Mouse (Mus musculus) cerebellum, adult (tissue): Measurements from ENCODE around the gene Akt1.

Source experiments
- ATAC-seq: cut with Nextera tagmentation; 2 replicates; pipeline ENCODE4 v1.9.2; 2017; ENCODE audit warnings: mild to moderate bottlenecking, moderate library complexity, mixed read lengths; ENCODE audit not compliant: insufficient number of reproducible peaks, low FRiP score, low TSS enrichment

Akt1 gene

DNA sequence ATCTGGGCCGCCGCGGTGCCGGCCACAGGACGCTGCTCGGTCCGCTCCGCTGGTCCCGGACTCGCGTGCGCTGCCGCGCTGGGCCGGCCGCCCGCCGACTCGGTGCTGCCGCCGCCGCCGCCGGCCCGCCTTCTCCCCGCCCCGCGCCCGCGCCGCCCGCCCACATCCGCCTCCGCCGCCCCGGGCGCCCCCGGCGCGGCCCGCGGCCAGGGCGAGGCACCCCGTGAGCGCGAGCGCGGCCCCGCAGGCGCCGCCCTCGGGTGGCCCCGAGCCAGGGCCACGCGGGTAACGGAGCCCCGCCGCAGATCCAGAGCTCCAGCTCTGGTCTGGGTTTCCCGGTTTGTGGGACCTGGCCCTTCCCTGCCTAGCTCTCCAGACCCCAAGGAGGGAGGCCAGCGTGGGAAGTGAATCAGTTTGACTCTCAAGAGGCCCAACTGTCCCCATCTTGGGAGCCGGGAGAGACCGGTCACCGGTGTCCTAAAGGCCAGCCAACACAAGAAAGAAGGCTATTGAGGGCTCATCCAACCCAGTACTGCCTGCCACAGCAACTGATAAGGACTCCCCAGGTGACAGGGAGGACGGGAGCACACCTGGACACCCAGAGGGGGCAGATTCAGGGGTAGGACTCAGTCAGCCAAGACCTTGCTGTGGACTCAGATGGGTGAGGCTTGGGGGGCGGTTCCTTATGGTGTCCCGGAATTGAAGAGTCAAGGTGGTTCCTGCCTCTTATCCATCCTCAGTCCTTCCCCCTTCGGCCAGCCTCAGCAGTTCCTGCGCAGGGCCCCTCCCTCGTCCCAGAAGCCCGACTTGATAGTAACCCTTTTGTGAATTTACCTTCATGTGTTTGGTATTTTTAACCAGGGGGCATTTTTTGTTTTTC lies at the start of gene Akt1:
Akt1 (minus strand) TSS at position 753 of the 880 bp plus-strand sequence.
- ATAC-seq: no peak

DNA sequence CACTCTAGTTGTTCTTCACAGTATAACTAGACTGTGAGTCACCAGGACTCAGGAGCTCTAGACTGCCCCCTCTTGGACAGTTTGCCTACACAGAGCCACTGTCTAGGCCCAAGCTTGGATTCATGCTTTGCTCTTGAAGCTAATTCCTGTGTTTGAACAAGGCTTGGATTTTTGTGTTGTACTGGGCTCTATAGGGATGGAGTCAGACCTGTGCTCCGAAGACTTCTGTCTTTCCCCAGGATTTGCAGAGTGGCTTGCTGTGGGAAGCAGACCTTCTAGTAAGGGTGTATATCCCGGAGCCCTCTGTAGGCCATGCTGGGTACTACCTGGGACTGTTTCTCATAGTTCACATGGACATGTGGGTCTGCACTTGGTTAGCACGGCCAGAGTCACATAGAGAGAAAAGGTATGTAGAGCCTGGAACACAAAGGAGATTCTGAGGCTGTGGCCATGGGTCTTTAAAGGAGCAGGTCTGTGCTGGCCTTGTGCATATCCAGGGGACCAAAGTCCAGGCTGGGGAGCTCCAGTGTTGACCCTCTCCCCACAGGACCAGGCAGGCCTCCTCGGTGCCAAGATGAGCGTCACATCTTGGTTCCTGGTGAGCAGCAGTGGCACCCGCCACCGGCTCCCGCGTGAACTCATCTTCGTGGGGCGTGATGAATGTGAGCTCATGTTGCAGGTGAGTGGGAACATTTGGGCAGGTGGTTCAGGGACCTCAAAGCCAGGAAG lies 49.6 kb upstream of the Akt1 start:
- 0 out of 2 replicates have a peak, but pooled peaks have one; percentile 4 for ATAC-seq

DNA sequence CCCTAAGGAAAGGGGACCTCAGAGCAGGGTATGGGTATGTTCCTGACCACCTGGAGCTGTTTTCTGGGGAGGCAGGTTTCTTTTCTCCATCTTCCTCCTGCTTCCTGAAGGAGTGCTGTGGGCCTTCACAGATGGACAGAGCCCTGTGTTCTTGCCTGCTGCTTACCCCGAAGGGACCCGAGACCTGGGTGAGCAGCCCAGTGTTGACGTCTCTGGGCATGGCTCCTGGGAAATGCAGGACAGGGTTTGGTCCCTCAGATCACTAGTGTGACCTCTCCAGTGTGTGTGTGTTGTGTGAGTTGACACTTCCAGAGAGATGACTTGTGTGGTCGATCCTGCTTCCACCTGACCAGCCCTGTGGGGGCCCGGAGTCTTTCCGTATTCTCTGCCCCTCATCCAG lies 48.8 kb upstream of the Akt1 start:
- ATAC-seq: no peak

DNA sequence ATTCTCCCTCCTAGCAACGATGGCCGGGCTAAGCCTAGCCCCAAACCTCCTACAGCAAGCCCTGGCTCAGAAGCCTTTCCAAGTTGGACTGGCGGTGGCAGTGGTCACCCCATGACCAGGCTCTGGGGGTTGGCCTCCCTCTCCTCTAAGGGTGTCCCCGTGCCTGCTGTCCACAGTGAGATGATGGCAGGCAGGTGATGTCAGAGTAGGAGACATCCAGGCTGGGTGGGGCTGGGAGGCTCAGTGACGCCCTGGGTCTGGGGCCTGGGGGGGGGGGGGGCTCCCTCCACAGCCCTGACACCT lies 48.3 kb upstream of the Akt1 start:
- ATAC-seq: peak; percentile 11; the same call in 1 of the 2 replicates

DNA sequence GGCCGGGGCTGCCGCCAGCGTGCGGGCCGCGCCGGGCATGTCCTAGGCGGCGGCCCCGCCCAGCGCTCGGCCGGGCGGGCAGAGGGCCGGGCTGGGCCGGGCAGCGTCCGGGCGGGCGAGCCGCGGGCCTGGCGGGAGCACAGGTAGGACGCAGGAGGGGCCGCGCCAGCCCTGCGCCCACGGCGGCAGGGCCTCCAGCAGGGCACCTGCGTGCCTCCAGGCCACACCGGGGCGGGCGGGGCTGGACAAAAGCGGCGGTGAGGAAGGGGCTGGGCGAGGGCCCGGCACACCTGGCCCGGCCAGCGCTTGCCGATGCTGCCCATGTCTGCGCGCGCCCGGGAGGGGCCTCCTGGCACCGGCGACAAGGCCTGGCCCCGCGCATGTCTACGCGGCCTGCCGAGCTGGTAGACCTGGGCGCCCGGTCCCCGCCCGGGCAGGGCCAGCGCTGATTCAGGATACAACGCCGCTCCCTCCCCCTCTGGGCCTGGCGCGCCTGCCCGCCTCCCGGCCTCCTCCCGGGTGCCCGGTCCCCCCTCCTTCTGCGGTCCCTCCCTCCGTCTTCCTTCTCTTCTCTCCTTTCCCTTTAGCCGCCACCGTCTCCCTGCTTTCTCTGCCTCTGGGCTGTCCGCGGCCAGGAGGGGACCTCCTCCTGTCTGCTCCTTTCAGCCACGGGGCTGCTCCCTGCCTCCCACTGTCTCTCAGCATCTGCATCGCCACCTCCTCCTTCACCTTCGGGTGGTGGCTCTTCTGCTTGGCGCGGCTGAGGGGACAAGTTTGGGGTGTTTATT lies 47.8 kb upstream of the Akt1 start:
- ATAC-seq: peak; percentile 31

DNA sequence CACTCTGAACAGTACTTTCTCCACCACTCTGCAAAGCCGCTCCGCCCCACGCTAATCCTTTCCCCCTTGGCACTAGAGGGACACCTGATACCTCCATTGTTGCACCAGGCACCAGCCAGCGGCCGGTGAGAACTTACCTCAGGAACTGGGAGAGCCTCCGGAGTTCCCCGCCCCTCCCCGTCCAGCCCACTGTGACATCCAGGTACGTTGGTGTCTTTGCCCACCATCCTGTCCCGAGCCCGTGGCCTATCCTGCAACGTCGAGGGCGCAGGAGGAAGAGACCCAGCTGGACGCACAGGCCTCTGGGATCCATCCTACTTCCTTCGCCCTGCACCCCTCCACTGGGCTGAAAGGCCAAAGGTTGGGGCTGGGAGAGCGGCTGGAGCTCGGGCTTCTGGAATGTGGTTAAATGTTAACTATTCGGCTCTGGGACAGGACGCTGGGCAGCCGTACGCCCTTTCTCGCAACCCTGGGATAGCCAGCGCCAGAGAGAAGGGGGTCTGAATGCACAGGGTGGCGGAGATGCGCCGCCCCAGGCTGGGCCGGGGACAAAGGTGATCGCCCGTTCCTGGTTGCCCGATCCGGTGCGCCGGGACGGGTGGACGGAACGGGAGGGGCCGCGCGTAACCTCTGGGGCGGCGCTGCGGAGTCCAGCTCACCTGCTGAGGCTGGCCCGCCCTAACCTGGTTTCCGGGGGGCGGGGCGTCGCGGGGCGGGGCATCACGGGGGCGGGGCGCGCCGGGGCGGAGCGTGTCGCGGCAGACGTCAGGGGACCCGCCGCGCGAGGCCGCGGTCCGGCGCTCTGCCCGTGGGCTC lies 46.9 kb upstream of the Akt1 start:
- peak; percentile 13 for ATAC-seq

DNA sequence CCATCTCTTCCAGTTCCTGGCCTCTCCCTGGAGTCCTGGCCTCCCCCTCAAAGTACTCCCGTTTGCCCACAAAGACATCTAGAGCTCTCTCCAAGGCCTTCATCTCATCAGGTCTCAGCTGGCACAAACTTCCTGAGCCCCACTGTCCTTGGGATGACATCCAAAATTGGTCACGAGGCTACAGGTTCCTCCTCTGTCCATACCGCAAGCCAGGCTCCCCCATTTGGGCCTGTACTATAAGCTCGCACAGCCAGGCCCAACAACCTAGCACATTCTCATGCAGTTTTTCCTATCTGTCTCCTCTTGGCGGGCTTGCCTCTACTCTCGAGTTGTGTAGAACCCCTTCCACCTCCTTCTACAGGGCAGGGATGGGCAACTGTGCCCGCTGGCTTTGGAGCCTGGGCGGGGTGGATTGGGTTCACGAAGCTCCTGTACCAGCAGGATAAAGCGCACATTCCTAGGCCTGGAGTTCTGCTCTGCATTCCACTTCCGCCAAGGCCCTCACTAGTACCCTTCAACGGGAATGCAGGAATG lies 46.3 kb upstream of the Akt1 start:
- ATAC-seq: no peak

DNA sequence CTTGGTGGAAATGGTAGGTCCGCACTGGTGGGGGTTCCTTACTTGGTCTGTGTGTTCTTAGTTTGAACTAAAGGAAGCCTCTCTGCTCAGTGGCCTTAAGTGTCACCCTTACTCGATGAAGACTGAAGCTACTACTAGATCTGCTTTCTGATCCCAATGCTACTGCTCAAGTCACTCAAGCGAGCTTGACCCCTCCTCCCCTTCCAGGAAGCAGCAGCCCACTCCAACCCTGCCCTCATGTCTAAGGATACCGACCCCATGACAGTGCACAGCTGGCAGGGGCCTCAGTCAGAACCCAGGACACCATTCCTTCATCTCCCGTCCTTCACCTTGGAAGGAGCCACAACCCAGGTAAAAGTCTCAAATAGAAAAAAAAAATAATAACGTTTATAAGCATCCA lies 45.5 kb upstream of the Akt1 start, which contains the start of gene Cep170b:
Cep170b (plus strand) TSS at position 240 of the 400 bp plus-strand sequence.
- ATAC-seq: no peak

DNA sequence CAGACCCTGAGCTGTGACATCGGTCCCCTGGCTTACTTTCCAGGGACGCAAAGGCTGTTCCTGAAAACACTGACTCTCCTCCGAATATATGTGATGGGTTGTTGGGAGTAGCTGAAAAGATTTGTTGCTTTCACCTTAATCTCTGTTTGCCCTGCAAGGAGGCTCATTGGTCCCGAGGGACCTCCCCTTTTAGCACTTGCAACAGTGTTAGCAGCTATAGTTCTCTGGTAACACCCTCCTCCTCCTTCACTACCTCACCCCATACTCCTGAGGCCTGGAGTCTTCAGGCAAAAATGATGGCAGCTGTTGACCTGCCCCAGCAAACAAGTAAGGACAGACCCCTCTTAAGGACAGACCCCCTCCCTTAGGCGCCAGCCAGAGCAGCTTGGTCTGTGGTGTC lies 44.3 kb upstream of the Akt1 start:
- ATAC-seq: no peak

DNA sequence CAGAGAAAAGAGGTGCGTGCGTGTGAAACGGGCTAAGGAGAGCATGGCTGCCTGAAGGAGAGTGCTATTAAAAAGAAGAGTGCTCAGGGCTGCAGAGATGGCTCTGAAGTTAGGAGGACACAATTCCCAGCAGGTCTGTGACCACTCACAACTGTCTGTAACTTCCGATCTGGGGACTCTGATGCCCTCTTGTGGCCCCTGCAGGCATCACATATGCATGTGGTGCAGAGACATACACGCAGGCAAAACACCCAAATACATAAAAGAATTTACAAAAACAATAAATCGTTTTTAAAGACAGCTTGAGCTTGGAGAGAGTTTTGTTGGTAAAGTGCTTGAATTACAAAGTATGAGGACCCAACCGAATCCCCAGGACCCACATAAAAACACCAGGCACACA lies 42.5 kb upstream of the Akt1 start:
- ATAC-seq: no peak

DNA sequence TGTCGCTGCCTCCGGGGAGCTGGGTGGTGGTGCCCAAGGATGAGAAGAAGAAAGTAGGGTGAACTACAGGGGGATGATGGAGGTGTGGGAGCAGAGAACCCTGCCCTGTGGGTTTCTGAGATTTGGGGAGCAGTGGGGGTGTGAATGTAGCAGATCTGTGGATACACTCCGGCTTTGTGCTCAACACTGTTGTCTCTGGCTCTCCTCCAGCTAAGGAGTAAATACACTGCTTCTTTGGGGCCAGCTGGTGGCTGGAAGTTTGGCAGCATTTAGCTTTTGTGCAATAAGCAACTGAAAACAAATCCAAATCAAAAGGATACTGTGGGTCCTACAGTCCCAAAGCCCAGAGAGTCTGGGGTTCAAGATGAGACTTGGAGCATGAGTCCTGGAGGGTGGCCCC lies 39.3 kb upstream of the Akt1 start:
- no peak for ATAC-seq

DNA sequence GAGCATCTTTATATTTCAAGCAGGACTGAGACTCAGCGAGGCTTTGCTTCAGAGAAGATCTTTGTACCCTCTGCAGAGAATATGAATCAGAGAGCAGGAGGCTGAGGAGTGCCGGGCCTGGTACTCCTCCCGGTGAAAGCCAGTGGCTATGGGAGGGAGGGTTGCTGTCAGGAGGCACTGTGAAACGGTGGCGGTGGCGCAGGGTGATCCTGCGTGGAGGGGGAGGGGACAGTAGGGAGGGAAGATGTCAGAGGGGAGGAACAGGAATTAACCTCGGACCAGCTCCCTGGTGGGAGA lies 32.8 kb upstream of the Akt1 start:
- no peak for ATAC-seq

DNA sequence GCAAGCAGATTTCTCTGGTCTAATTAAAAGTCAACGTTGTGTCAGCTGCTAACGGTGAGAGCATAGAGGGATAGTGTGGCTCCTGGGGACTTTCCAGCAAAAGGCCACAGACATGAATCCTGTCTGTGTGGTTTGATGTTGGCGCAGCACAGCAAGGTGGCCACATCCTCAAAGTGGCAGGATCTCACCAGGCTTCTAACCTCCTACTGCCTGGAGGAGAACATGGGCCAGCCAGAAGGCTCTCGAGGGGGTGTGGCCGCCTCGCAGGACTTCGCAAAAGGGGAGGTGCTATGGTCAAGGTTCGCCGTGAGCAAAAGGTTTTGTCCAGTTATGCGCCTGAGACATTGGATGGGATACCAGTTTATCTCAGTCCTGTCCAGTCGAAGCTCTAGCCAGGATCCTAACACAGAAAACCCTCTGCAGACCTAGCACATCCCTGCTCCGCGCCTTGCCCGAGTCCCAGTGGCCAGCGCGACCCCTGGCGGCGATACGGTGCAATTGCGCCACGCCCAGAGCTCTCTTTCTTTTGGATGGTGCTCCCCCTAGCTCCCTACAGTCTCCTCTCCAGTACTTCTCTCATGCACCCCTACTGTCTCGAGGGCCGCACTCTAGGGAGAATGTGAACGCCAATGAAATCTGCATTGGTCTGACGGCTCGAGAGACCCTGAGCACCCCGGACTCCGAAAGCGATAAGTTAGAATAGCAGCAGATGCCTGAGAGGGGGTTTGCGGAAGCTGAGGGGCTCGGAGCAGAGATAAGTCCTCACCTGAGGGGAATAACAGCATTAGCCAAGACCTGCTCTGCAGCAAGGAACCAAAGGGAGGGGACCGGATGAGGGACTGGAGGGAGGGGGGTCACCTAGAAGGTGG lies 32.3 kb upstream of the Akt1 start:
- peak; percentile 84 for ATAC-seq

DNA sequence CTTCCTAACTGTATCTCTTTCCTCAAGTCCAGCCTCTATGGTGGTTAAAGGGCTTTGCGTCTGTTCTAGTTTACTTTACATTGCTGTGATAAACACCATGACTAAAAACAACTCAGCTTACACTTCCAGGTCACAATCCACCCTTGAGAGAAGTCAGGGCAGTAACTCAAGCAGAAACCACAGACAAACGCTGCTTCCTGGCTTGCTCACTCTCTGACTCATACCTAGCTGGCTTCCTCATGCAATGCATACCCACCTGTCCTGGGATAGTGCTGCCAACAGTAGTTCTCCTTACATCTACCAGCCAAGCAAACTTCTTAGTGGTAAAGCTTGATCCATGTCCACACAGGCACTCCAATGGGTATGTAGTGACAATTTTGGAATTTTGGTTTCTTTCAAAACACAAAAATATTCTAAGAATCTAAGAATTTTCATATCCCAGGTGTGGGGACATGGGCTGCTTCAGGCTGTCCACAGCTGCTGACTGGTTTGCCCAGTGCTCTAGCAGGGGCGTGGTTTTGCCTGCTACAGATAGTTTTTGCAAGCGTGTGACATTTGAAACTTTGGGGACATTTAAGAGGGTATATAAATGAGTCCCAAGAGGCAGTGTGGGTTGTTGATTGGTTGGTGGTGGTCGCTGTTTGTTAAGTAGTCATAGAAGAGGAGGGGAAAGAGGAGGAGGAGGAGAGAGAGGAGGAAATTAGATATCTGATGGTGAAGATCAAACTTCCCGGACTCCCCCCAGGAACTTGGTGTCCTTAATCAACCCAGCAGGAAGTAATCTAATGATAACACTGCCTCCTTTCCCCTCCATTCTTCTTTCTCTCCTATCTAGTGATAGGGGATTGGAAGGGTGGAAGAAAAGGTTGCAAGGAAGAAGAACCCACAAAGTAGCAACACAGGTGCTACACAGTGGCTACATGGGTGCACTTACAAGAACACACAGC lies 28.0 kb upstream of the Akt1 start:
- no peak for ATAC-seq

DNA sequence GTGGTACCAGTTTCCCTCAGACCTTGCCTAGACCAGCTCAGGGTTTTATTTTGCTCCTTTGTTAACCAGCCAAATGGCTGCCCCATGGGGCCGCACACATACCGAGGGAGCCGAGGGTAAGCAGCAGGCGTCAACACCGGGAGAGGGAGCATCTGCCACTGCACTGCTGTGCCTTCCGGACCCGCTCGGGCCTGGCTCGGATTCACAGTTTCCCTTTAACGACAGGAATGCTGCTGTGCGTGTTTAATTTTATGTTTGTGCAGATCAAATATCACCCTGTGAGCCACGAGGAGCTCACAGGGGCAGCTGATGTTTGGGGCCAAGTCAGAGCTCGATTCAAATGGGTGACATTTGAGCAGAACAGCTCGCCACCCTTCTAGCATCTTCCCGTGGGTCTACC lies 25.8 kb upstream of the Akt1 start:
- ATAC-seq: no peak

DNA sequence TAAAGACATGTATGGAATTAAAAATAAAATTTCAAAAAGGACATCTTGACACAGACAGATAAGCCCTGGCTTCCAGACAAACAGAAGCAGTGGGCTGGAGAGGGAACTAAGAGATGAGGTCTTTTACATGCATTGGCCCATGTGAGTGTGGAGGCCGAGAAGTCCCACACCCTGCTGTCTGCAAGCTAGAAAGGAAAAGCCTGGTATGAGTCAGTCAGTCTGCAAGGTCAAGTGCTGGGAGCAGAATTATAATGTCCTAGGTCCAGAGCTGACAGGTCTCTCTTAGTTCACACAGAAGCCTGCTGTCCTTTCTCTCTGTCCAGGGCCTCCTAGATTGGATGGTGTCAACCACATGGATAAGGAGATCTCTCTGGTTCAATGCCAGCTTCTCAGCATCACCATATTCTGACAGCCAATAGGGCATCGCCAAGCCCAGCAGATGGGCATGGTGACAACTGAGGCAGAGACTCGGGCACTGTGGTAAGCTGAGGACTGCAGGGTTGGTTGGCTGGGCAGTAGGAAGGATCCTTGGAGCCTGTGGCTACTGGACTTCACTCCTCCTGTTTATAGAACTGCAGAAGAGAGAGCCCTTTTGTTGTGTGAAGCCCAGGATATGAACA lies 22.2 kb upstream of the Akt1 start:
- ATAC-seq: no peak

DNA sequence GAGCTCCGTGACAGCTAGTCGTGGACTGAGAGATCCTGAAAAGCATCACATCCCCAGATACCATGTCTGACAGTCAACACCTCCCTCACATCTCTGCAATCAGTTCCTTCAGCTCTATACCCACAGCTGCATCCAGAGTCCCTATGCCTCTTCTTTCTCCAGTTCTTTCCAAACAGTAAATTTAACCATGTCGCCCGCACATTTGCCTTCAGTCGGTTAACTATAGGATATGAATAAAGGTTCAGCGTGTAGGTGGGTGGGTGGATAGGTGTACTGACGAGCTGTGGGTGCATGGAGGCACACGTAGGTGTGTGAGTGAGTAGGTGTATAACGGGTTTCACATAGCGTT lies 19.4 kb upstream of the Akt1 start:
- no peak for ATAC-seq
